Mouse (Mus musculus) right cerebral cortex, postnatal 10 days (tissue): ENCODE results near the gene Olfr338.
"Not testable (repeated sequence)": the region's sequence is repeated elsewhere in the genome, so short reads cannot be mapped to it uniquely, and the experiment has no call there.

Source experiments
- DNase-seq, 2 experiments: peaks; one replicate each; pipeline ENCODE4 v3.0.0; 2021; ENCODE audit warnings: low spot score in 2 of 2

The Olfr338 gene

GRCm38 (mm10) chr2:36373219-36373618 lies at the start of gene Olfr338:
Gene Olfr338, plus strand, starts transcription at chr2:36373519.
- no peak for DNase-seq

GRCm38 (mm10) chr2:36415174-36415573 lies 41.9 kb downstream of the Olfr338 start:
- DNase-seq = not testable (repeated sequence)

- DNase-seq = not testable (repeated sequence)
Observed at GRCm38 (mm10) chr2:36415591-36415990, 42.3 kb downstream of the Olfr338 start.

- no peak for DNase-seq
Observed at GRCm38 (mm10) chr2:36418647-36419046, 45.3 kb downstream of the Olfr338 start, which contains the start of gene Olfr339. Gene Olfr339, plus strand, starts transcription at chr2:36418947.
